Mouse (Mus musculus) cerebellum, postnatal 4 days (tissue): Measurements from ENCODE around the gene Prkab1.

Experiments used
- DNase-seq, 2 experiments: peaks; one replicate each; pipeline ENCODE4 v3.0.0; 2022; ENCODE audit warnings: low spot score in 2 of 2, mixed read lengths in 1 of 2

Prkab1 gene

DNA sequence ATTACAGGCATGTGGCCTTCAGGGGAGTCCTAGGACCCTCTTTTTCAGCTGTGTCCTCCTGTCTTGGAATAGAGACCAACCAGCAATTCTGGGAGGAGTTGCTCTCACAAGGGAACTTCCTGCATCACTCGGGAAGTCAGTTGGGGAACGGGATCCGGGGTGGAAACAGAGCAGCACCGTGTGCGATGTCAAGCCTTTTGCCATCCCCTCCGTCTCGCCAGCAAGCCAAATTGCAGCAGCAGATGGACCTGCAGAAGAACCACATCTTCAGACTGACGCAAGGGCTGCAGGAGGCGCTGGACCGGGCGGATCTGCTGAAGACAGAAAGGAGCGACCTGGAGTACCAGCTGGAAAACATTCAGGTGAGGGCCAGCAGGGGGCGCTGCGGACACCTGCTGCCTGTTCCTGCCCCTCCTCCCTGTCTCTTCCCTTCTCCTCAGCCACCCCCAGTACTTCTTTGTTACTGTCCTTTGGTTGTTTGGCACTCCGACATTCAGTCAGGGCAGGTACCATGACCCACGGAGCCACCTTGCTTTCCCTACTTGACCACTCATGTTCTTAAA, 45.1 kb downstream of the Prkab1 start:
- DNase-seq: peak in 1 of 2 experiments; percentile 25

GRCm38 (mm10) chr5:115978255-115978654, 46.1 kb downstream of the Prkab1 start:
- no peak for DNase-seq

- DNase-seq: no peak
These were observed 46.6 kb downstream of the Prkab1 start for GRCm38 (mm10) chr5:115977757-115978156.

DNA sequence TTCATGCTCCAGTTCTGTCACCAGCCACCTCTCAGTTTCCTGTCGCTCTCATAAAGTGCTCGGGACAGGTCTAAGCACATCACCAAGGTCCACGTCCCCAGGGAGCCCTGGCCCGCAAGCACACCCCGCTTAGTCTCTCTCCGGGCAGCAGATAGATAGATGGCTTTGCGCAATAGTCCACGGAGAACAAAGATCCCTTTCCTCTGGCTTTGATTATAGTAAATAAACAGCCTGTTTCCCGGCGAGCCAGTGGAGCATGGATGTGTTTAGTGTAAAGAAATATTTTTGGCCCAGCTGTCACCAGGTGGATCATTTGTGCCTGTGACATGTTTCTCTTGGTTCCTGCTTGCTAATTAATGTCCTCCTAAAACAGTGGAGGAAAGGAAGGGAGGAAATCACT, 47.0 kb downstream of the Prkab1 start:
- no peak for DNase-seq

- no peak for DNase-seq
These were observed 47.9 kb downstream of the Prkab1 start for GRCm38 (mm10) chr5:115976446-115976845.

DNA sequence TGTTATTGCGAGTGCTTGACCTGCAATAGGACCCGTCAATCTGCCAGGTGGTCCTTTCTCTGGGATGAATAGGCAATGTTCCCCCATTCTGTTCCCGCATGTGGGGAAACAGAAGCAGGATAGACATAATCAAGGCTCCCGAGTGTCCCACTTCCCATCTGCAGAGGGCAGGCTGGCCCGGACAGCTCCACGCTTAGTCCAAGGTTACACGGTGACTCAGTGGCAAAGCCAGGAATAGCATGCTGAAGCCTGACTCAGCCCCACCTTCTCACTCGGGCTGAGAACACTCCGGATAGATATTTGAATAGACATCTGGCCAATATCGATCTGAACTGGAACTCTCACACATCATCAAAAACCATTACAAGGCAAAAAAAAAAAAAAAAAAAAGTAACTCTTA, 48.6 kb downstream of the Prkab1 start:
- no peak for DNase-seq

GRCm38 (mm10) chr5:115971236-115971635, 53.1 kb downstream of the Prkab1 start:
- no peak for DNase-seq
